Mouse (Mus musculus): ENCODE measurements around the gene Dnaic1. TPM values are rescaled to one million over a fixed set of nuclear protein-coding genes. Genes with fewer than 3 reads are reported as not detected.

The Dnaic1 gene
- total RNA-seq (2012; rRNA removed) = 1.7 and 2.0 TPM in 2 replicates

- Histone ChIP-seq H3K9me3 (ENCODE audit: control insufficient read depth, insufficient read depth, low read depth, low read length) (no peaks in the 10 kb centered on the region), H3K9ac (ENCODE audit: insufficient read depth, low read depth, low read length, poor library complexity, severe bottlenecking) (peak within 1 kb of the TSS; percentile 73), H3K4me3 (ENCODE audit: insufficient read depth in 1 of 2, low read depth in 1 of 2, low read length in 2 of 2, poor library complexity in 1 of 2, severe bottlenecking in 1 of 2) (peak within 1 kb of the TSS; percentile 81 to 84), H3K4me1 (ENCODE audit: control insufficient read depth in 2 of 2, insufficient read depth in 2 of 2, low read length in 2 of 2, poor library complexity in 1 of 2) (peaks cover 0 to 5% of the 10 kb centered on the region in 2 experiments; a peak in 1 of 4 replicates), H3K36me3 (ENCODE audit: control insufficient read depth, insufficient read depth, low read length, poor library complexity, severe bottlenecking) (no peaks in the 10 kb centered on the region), H3K27ac (ENCODE audit: insufficient read depth, low read depth, low read length, poor library complexity, severe bottlenecking) (no peak within 1 kb of the TSS)
- peak; percentile 99 for DNase-seq (ENCODE audit: low read depth, low spot score)
- in situ Hi-C loops (cut with MboI; ENCODE audit: low sequenced_read_pairs in 2 of 2, unreplicated experiment in 2 of 2) = loop anchor here in 1 of 2 experiments (25.0 kb wide), 1 partner anchor 143 kb away; the partner anchor contains the start of genes Dctn3 and Rpp25l
- TF ChIP-seq HCFC1 (IDR thresholded peaks at IDR 0.05; ENCODE audit: borderline replicate concordance, insufficient read depth, low read length) (peak; percentile 23; the same call in 1 of the 2 replicates), ZC3H11A (IDR thresholded peaks at IDR 0.05; ENCODE audit: borderline replicate concordance, low read depth, low read length) (no peak), MAFK (IDR thresholded peaks at IDR 0.05; ENCODE audit: insufficient read depth, low read depth, low read length) (peak; percentile 79), CHD2 (IDR thresholded peaks at IDR 0.05; ENCODE audit: low read depth, low read length) (no peak), ZNF384 (IDR thresholded peaks at IDR 0.05; ENCODE audit: low read depth, low read length) (peak; percentile 15; the same call in 1 of the 2 replicates)
Measured at GRCm38 (mm10) chr4:41569411-41569885, at the start of gene Dnaic1, which contains the start of gene Fam219a. Dnaic1 (plus strand) TSS chr4:41569775. Fam219a (minus strand) TSS chr4:41569538.

- Histone ChIP-seq H3K4me1 (ENCODE audit: control insufficient read depth in 2 of 2, insufficient read depth in 2 of 2, low read length in 2 of 2, poor library complexity in 1 of 2) (peaks cover 0 to 11% of the 10 kb centered on the region in 2 experiments; a peak in 1 of 4 replicates), H3K9ac (ENCODE audit: insufficient read depth, low read depth, low read length, poor library complexity, severe bottlenecking) (no peak overlapping the region), H3K9me3 (ENCODE audit: control insufficient read depth, insufficient read depth, low read depth, low read length) (no peaks in the 10 kb centered on the region), H3K36me3 (ENCODE audit: control insufficient read depth, insufficient read depth, low read length, poor library complexity, severe bottlenecking) (peaks cover 3% of the 10 kb centered on the region; the same call in 1 of the 2 replicates), H3K4me3 (ENCODE audit: insufficient read depth in 1 of 2, low read depth in 1 of 2, low read length in 2 of 2, poor library complexity in 1 of 2, severe bottlenecking in 1 of 2) (no peak overlapping the region), H3K27ac (ENCODE audit: insufficient read depth, low read depth, low read length, poor library complexity, severe bottlenecking) (no peak overlapping the region)
- no peak for TF ChIP-seq ZC3H11A (IDR thresholded peaks at IDR 0.05; ENCODE audit: borderline replicate concordance, low read depth, low read length)
- DNase-seq (ENCODE audit: low read depth, low spot score) = no peak
- in situ Hi-C loops (cut with MboI; ENCODE audit: low sequenced_read_pairs in 2 of 2, unreplicated experiment in 2 of 2) = no loop called here
Measured at GRCm38 (mm10) chr4:41520641-41521040, 48.9 kb upstream of the Dnaic1 start.

- H3K4me1 ChIP-seq (ENCODE audit: control insufficient read depth in 2 of 2, insufficient read depth in 2 of 2, low read length in 2 of 2, poor library complexity in 1 of 2) = peaks cover 0 to 11% of the 10 kb centered on the region in 2 experiments; a peak in 1 of 4 replicates
- no peak overlapping the region for H3K4me3 ChIP-seq (ENCODE audit: insufficient read depth in 1 of 2, low read depth in 1 of 2, low read length in 2 of 2, poor library complexity in 1 of 2, severe bottlenecking in 1 of 2)
- no peaks in the 10 kb centered on the region for H3K9me3 ChIP-seq (ENCODE audit: control insufficient read depth, insufficient read depth, low read depth, low read length)
- no peak overlapping the region for H3K27ac ChIP-seq (ENCODE audit: insufficient read depth, low read depth, low read length, poor library complexity, severe bottlenecking)
- no peak overlapping the region for H3K9ac ChIP-seq (ENCODE audit: insufficient read depth, low read depth, low read length, poor library complexity, severe bottlenecking)
- DNase-seq (ENCODE audit: low read depth, low spot score) = no peak
- TF ChIP-seq MAFK (IDR thresholded peaks at IDR 0.05; ENCODE audit: insufficient read depth, low read depth, low read length) (no peak), ZC3H11A (IDR thresholded peaks at IDR 0.05; ENCODE audit: borderline replicate concordance, low read depth, low read length) (no peak), HCFC1 (IDR thresholded peaks at IDR 0.05; ENCODE audit: borderline replicate concordance, insufficient read depth, low read length) (no peak), CHD2 (IDR thresholded peaks at IDR 0.05; ENCODE audit: low read depth, low read length) (no peak), ZNF384 (IDR thresholded peaks at IDR 0.05; ENCODE audit: low read depth, low read length) (no peak)
- peaks cover 3% of the 10 kb centered on the region; the same call in 1 of the 2 replicates for H3K36me3 ChIP-seq (ENCODE audit: control insufficient read depth, insufficient read depth, low read length, poor library complexity, severe bottlenecking)
- in situ Hi-C loops (cut with MboI; ENCODE audit: low sequenced_read_pairs in 2 of 2, unreplicated experiment in 2 of 2) = no loop called here
Measured at GRCm38 (mm10) chr4:41522136-41522535, 47.4 kb upstream of the Dnaic1 start.

GRCm38 (mm10) chr4:41522788-41523187, 46.8 kb upstream of the Dnaic1 start:
- in situ Hi-C loops (cut with MboI; ENCODE audit: low sequenced_read_pairs in 2 of 2, unreplicated experiment in 2 of 2) = no loop called here
- peaks cover 3% of the 10 kb centered on the region; the same call in 1 of the 2 replicates for H3K36me3 ChIP-seq (ENCODE audit: control insufficient read depth, insufficient read depth, low read length, poor library complexity, severe bottlenecking)
- no peaks in the 10 kb centered on the region for H3K9me3 ChIP-seq (ENCODE audit: control insufficient read depth, insufficient read depth, low read depth, low read length)
- DNase-seq (ENCODE audit: low read depth, low spot score) = peak; percentile 55
- TF ChIP-seq ZC3H11A (IDR thresholded peaks at IDR 0.05; ENCODE audit: borderline replicate concordance, low read depth, low read length) (peak; percentile 16; the same call in 1 of the 2 replicates), CHD2 (IDR thresholded peaks at IDR 0.05; ENCODE audit: low read depth, low read length) (no peak), HCFC1 (IDR thresholded peaks at IDR 0.05; ENCODE audit: borderline replicate concordance, insufficient read depth, low read length) (no peak)
- H3K4me3 ChIP-seq (ENCODE audit: insufficient read depth in 1 of 2, low read depth in 1 of 2, low read length in 2 of 2, poor library complexity in 1 of 2, severe bottlenecking in 1 of 2) = no peak overlapping the region
- no peak overlapping the region for H3K9ac ChIP-seq (ENCODE audit: insufficient read depth, low read depth, low read length, poor library complexity, severe bottlenecking)
- peaks cover 0 to 11% of the 10 kb centered on the region in 2 experiments; a peak in 1 of 4 replicates for H3K4me1 ChIP-seq (ENCODE audit: control insufficient read depth in 2 of 2, insufficient read depth in 2 of 2, low read length in 2 of 2, poor library complexity in 1 of 2)
- H3K27ac ChIP-seq (ENCODE audit: insufficient read depth, low read depth, low read length, poor library complexity, severe bottlenecking) = no peak overlapping the region
